Mouse (Mus musculus): ENCODE data around the gene Csnk2a2.

- TF ChIP-seq CTCF (IDR thresholded peaks at IDR 0.05; ENCODE audit: insufficient read depth, low read length): no peak
- TF ChIP-seq POLR2A (IDR thresholded peaks at IDR 0.05; ENCODE audit: borderline replicate concordance, extremely low read depth, low read depth, low read length): no peak
Measured at GRCm38 (mm10) chr8:95499266-95500064, 9.6 kb upstream of the Csnk2a2 start.
